Mouse (Mus musculus): Measurements from ENCODE around the gene Acadl.

GRCm38 (mm10) chr1:66814756-66815155 is 48.3 kb downstream of the Acadl start:
- TF ChIP-seq POLR2A (IDR thresholded peaks at IDR 0.05; ENCODE audit: extremely low read depth, insufficient read depth, low read length) (no peak), CTCF (IDR thresholded peaks at IDR 0.05; ENCODE audit: extremely low read depth, insufficient read depth, low read length) (no peak)

All from cortical plate, adult 2 months (tissue).